Mouse (Mus musculus): ENCODE results near the gene Usp46.

- TF ChIP-seq MAZ (IDR thresholded peaks at IDR 0.05; ENCODE audit: low read depth, low read length) (no peak), GABPA (IDR thresholded peaks at IDR 0.05; ENCODE audit: low read depth, low read length) (no peak), CTCF (IDR thresholded peaks at IDR 0.05 in 2 of 3, conservative IDR thresholded peaks at IDR 0.05 in 1 of 3; ENCODE audit: control insufficient read depth in 1 of 3, insufficient read depth in 1 of 3, low read depth in 2 of 3, low read length in 3 of 3, poor library complexity in 1 of 3, severe bottlenecking in 1 of 3) (no peak), POLR2A (IDR thresholded peaks at IDR 0.05; ENCODE audit: control insufficient read depth in 1 of 2, insufficient read depth in 1 of 2, low read depth in 1 of 2, low read length in 2 of 2, poor library complexity in 1 of 2) (no peak)
Observed at GRCm38 (mm10) chr5:73977426-73977825, 90.8 kb downstream of the Usp46 start.

Data from MEL (cell line).